Mouse (Mus musculus) megakaryocyte, embryonic 14.5 days (primary cell): ENCODE results near the gene Olfr763.
"Not testable (repeated sequence)": the region's sequence is repeated elsewhere in the genome, so short reads cannot be mapped to it uniquely, and the experiment has no call there.

Experiments used
- FLI1 ChIP-seq: IDR thresholded peaks from 2 replicates; pipeline ENCODE4 v1.6.1; 2012; ENCODE audit warnings: low read length, inconsistent platforms, mixed read lengths
- GATA1 ChIP-seq: IDR thresholded peaks from 3 replicates; pipeline ENCODE4 v1.6.1; 2012; ENCODE audit warnings: mixed read lengths, low read length, inconsistent platforms, borderline replicate concordance

DNA sequence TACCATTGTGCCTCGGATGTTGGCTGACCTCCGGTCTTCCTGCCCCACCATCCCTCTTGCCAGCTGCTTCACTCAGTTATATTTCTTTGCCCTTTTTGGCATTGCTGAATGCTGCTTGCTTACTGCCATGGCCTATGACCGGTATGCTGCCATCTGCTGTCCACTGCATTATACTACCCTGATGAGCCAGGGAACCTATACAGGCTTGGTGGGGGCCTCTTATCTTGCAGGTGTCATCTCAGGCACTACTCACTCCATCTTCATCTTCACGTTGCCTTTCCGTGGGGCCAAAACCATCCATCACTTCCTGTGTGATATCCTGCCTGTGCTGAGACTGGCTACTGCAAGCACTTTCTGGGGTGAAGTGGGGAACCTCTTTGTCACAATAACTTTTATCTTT, 920 bp downstream of the Olfr763 start:
- TF ChIP-seq GATA1, FLI1: not testable (repeated sequence)
